Mouse (Mus musculus) forebrain, embryonic 16.5 days (tissue): ENCODE results near the gene Dcun1d3. TPM values are rescaled to one million over a fixed set of nuclear protein-coding genes. Genes with fewer than 3 reads are reported as not detected.

Experiments used
- ATAC-seq: fragments of 200-750 bp; cut with Nextera tagmentation; 2 replicates; pipeline ENCODE4 v1.8.0; 2017; ENCODE audit warnings: mild to moderate bottlenecking, moderate library complexity
- H3K27ac ChIP-seq: fragments of 300-500 bp; sonication (generic); 2 replicates; pipeline ENCODE4 v1.5.1; 2014; ENCODE audit warnings: low read length, control low read depth
- H3K27me3 ChIP-seq: fragments of 300-500 bp; sonication (generic); replicated peaks from 2 replicates; pipeline ENCODE4 v1.6.1; 2014; ENCODE audit warnings: low read length; ENCODE audit not compliant: control insufficient read depth, insufficient read depth
- H3K36me3 ChIP-seq: fragments of 300-500 bp; sonication (generic); 2 replicates; pipeline ENCODE4 v1.6.1; 2014; ENCODE audit not compliant: control insufficient read depth, insufficient read depth
- H3K4me1 ChIP-seq: fragments of 300-500 bp; sonication (generic); replicated peaks from 2 replicates; pipeline ENCODE4 v1.6.1; 2014; ENCODE audit warnings: low read length; ENCODE audit not compliant: control insufficient read depth, insufficient read depth
- H3K4me2 ChIP-seq: fragments of 300-500 bp; sonication (generic); 2 replicates; pipeline ENCODE4 v1.6.1; 2014; ENCODE audit warnings: mild to moderate bottlenecking, low read length, control low read depth
- H3K4me3 ChIP-seq: fragments of 300-500 bp; sonication (generic); replicated peaks from 2 replicates; pipeline ENCODE4 v1.5.1; 2014; ENCODE audit warnings: mild to moderate bottlenecking, low read length, control low read depth
- H3K9ac ChIP-seq: fragments of 300-500 bp; sonication (generic); replicated peaks from 2 replicates; pipeline ENCODE4 v1.6.1; 2014; ENCODE audit warnings: low read depth, low read length, control low read depth
- H3K9me3 ChIP-seq: fragments of 300-500 bp; sonication (generic); 2 replicates; pipeline ENCODE4 v1.6.1; 2016; ENCODE audit warnings: low read length; ENCODE audit not compliant: control insufficient read depth
- WGBS: fragments of 180-500 bp; shearing (Covaris S2); extraction: QIAGEN DNeasy Blood & Tissue Kit; methylation state at CpG from one replicate; pipeline ENCODE4 v1.1.7; 2014; 5-methylcytosine and 5-hydroxymethylcytosine counted together
- polyA plus RNA-seq: library from polyadenylated mRNA; unstranded; fragments of >200 nt; fragmentation: Nextera tagmentation; extraction: Ambion mirVana; gene quantifications from 2 replicates; pipeline ENCODE4 v1.2.1, GENCODE M21; 2015

The Dcun1d3 gene
- polyA plus RNA-seq, 1 experiment from 2014 or later, result 23.8 TPM

DNA sequence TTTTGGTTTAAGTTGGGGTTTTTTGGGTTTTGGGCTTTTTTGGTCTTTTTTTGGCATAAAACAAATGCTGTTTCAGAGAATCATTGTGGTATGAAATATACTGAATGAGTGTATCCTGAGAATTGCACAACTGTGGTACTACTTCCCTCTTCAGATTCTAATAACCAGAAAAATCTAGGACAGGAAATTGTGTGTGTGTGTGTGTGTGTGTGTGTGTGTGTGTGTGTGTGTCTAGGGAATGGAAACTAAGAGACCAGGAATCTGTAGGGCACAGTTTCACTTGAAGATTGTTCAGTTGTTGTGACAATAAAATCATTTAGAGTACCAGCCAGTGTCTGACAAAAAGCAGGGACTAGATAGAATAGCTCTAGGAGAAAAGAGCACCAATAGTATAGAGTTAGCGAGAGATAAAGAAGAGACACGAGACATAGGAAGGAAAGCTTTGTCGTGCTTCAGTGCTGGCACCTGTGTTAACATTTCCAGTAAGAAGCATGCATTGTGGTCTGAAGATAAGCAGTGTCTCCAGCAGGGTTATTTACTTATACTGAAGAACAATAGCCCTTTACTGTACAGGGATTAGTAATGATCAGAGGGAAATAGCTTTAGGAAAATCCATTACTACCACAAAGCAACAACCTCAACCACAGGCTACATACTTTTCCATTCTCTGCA, 3.4 kb upstream of the Dcun1d3 start:
- Histone ChIP-seq H3K36me3 (no peaks in the 10 kb centered on the region), H3K4me3 (no peak overlapping the region), H3K4me1 (peaks cover 13% of the 10 kb centered on the region), H3K9me3 (no peaks in the 10 kb centered on the region), H3K27me3 (no peaks in the 10 kb centered on the region), H3K9ac (no peak overlapping the region), H3K4me2 (no peak overlapping the region), H3K27ac (no peak overlapping the region)
- ATAC-seq, result no peak
- 81% methylated on average over 3 of the region's 3 CpGs for WGBS

- Histone ChIP-seq H3K9me3 (no peaks in the 10 kb centered on the region), H3K4me2 (no peak overlapping the region), H3K4me3 (no peak overlapping the region), H3K27me3 (no peaks in the 10 kb centered on the region), H3K27ac (no peak overlapping the region), H3K9ac (no peak overlapping the region), H3K36me3 (no peaks in the 10 kb centered on the region), H3K4me1 (peaks cover 21% of the 10 kb centered on the region)
- no peak for ATAC-seq
- WGBS, result 74% methylated on average over 1 of the region's 1 CpGs
These were observed 2.3 kb upstream of the Dcun1d3 start for GRCm38 (mm10) chr7:119898247-119898856.

DNA sequence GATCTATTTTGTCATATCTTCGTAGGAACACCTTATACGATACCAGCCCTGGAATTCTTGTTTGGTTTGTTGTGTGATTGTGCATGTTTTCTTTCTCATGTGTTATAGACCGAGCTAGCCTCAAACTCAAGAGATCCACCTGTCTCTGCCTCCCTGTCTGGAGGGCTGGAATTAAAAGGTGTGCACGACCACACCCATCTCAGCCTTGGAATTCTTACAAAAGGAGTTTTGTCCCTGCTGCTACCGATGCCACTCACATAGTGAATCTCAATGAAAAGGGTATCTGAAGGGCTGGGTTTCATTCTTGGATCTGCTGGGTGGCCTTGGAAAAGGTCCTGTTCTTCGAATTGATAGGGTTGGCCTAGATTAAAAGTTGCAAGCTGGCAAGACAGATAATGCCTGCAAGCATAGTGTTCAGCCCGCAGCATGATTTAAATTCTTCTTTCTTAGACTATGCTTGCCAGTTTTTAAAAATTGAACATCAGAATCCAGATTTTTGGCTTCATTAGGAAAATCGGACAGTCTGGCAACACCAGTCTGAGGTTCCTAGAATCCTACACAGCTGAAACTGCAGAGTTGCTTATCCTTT, 1.5 kb upstream of the Dcun1d3 start:
- H3K9me3 ChIP-seq, result no peaks in the 10 kb centered on the region
- no peak overlapping the region for H3K4me2 ChIP-seq
- peaks cover 27% of the 10 kb centered on the region for H3K4me1 ChIP-seq
- H3K27ac ChIP-seq, result no peak overlapping the region
- no peak overlapping the region for H3K4me3 ChIP-seq
- H3K9ac ChIP-seq, result no peak overlapping the region
- no peak for ATAC-seq
- 91% methylated on average over 8 of the region's 8 CpGs for WGBS
- H3K27me3 ChIP-seq, result no peaks in the 10 kb centered on the region
- no peaks in the 10 kb centered on the region for H3K36me3 ChIP-seq

- Histone ChIP-seq H3K9ac (peak overlapping the region; percentile 89), H3K4me3 (peak overlapping the region; percentile 84), H3K4me1 (peaks cover 32% of the 10 kb centered on the region), H3K36me3 (no peaks in the 10 kb centered on the region), H3K4me2 (peak overlapping the region; percentile 81), H3K27me3 (no peaks in the 10 kb centered on the region), H3K9me3 (no peaks in the 10 kb centered on the region), H3K27ac (peak overlapping the region; percentile 78)
- under 1% methylated on average over 15 of the region's 15 CpGs for WGBS
- peak; percentile 45 for ATAC-seq
These were observed 1.1 kb downstream of the Dcun1d3 start for GRCm38 (mm10) chr7:119894818-119895544.

DNA sequence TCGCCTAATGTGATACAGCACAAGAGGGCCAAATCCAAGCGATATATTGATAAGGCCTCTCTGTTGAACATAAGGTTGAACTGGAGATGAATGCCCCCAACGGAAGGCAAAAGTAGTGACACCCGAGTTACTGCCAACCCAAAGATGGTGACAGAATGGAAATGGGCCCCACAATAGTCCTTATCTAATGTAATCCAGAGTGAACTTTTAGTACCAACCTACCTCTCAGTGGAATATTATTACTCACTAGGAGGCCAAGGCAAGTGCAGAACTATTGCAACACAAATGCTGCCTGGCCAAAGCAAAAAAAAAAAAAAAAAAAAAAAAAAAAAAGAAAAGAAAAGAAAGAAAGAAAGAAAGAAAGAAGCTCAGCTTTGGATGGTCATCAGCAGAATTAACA, 3.4 kb downstream of the Dcun1d3 start:
- no peaks in the 10 kb centered on the region for H3K36me3 ChIP-seq
- no peak overlapping the region for H3K27ac ChIP-seq
- H3K9me3 ChIP-seq, result no peaks in the 10 kb centered on the region
- H3K9ac ChIP-seq, result no peak overlapping the region
- no peak for ATAC-seq
- H3K4me1 ChIP-seq, result peaks cover 32% of the 10 kb centered on the region
- H3K27me3 ChIP-seq, result no peaks in the 10 kb centered on the region
- 96% methylated on average over 4 of the region's 4 CpGs for WGBS
- H3K4me2 ChIP-seq, result no peak overlapping the region
- no peak overlapping the region for H3K4me3 ChIP-seq

- no peak for ATAC-seq
- no peaks in the 10 kb centered on the region for H3K27me3 ChIP-seq
- H3K27ac ChIP-seq, result no peak overlapping the region
- H3K9me3 ChIP-seq, result no peaks in the 10 kb centered on the region
- 92% methylated on average over 1 of the region's 1 CpGs for WGBS
- H3K36me3 ChIP-seq, result no peaks in the 10 kb centered on the region
- peaks cover 32% of the 10 kb centered on the region for H3K4me1 ChIP-seq
- H3K4me2 ChIP-seq, result no peak overlapping the region
- no peak overlapping the region for H3K9ac ChIP-seq
- no peak overlapping the region for H3K4me3 ChIP-seq
These were observed 3.9 kb downstream of the Dcun1d3 start for GRCm38 (mm10) chr7:119892198-119892597.

- no peak overlapping the region for H3K27ac ChIP-seq
These were observed 8.2 kb downstream of the Dcun1d3 start for GRCm38 (mm10) chr7:119887887-119888286.

GRCm38 (mm10) chr7:119881229-119881628, 14.9 kb downstream of the Dcun1d3 start:
- Histone ChIP-seq H3K4me2 (no peak overlapping the region), H3K9me3 (no peaks in the 10 kb centered on the region), H3K4me1 (no peaks in the 10 kb centered on the region), H3K9ac (no peak overlapping the region), H3K27ac (no peak overlapping the region), H3K36me3 (no peaks in the 10 kb centered on the region), H3K27me3 (no peaks in the 10 kb centered on the region), H3K4me3 (no peak overlapping the region)
- 97% methylated on average over 2 of the region's 2 CpGs for WGBS
- ATAC-seq, result no peak

More at GRCm38 (mm10) chr7:119887887-119888286, 8.2 kb downstream of the Dcun1d3 start:
- ATAC-seq, result no peak
- H3K36me3 ChIP-seq, result no peaks in the 10 kb centered on the region
- WGBS, result 93% methylated on average over 4 of the region's 4 CpGs
- H3K4me1 ChIP-seq, result peaks cover 7% of the 10 kb centered on the region; the same call in 1 of the 2 replicates
- H3K4me2 ChIP-seq, result no peak overlapping the region
- H3K27me3 ChIP-seq, result no peaks in the 10 kb centered on the region
- no peak overlapping the region for H3K4me3 ChIP-seq
- no peaks in the 10 kb centered on the region for H3K9me3 ChIP-seq
- no peak overlapping the region for H3K9ac ChIP-seq

DNA sequence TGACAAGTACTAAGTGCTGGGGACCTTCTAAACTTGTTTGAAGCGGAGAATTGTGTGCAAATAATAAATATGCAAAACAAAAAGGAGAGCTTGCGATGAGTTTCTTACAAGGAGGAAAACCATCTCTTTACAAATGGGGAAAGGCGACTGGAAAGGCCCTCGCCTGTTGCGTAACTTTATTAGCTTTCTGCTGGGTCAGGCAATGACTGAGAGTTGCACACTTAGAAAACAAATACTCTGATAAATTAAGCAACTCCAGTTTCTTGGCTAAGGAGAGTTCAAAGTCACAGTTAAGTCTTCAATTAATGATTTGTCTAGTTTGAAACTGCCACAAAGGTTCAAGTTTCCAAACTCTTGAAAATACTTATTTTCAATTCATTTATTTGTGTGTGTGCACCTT, 15.8 kb downstream of the Dcun1d3 start:
- WGBS, result 91% methylated on average over 5 of the region's 5 CpGs

More for the DNA sequence above, 15.8 kb downstream of the Dcun1d3 start:
- Histone ChIP-seq H3K4me1 (no peaks in the 10 kb centered on the region), H3K27ac (no peak overlapping the region), H3K4me3 (no peak overlapping the region), H3K36me3 (no peaks in the 10 kb centered on the region), H3K4me2 (no peak overlapping the region), H3K9ac (no peak overlapping the region), H3K27me3 (no peaks in the 10 kb centered on the region), H3K9me3 (no peaks in the 10 kb centered on the region)
- ATAC-seq, result no peak
